Mouse (Mus musculus) ES-E14 (cell line): ENCODE measurements around the gene Gm5615. TPM values are rescaled to one million over a fixed set of nuclear protein-coding genes. Genes with fewer than 3 reads are reported as not detected.

ENCODE experiments used
- DNase-seq: peaks from one replicate; pipeline ENCODE4 v3.0.0-alpha.2; 2013; ENCODE audit warnings: low read depth, low spot score
- H3K27ac ChIP-seq: 2 replicates; pipeline ENCODE4 v1.5.1; 2012; ENCODE audit warnings: low read depth, mild to moderate bottlenecking, low read length, moderate library complexity, mixed read lengths; ENCODE audit not compliant: poor library complexity, insufficient read depth, severe bottlenecking
- H3K36me3 ChIP-seq: 2 replicates; pipeline ENCODE4 v1.6.1; 2012; ENCODE audit warnings: mild to moderate bottlenecking, low read length, moderate library complexity, mixed read lengths; ENCODE audit not compliant: control insufficient read depth, poor library complexity, insufficient read depth, severe bottlenecking
- H3K4me1 ChIP-seq, 2 experiments: fragments of 150-350 bp in 1 of 2; sonication (generic) in 1 of 2; 2 replicates each; pipeline ENCODE4 v1.6.1; 2012; ENCODE audit warnings: low read length in 2 of 2, mild to moderate bottlenecking in 1 of 2, mixed read lengths in 1 of 2; ENCODE audit not compliant: control insufficient read depth in 2 of 2, insufficient read depth in 2 of 2, poor library complexity in 1 of 2
- H3K4me3 ChIP-seq, 2 experiments: fragments of 150-350 bp in 1 of 2; sonication (generic) in 1 of 2; 2 replicates each; pipeline ENCODE4 v1.5.1; 2012; ENCODE audit warnings: low read length in 2 of 2, low read depth in 1 of 2, mild to moderate bottlenecking in 1 of 2, mixed read lengths in 1 of 2; ENCODE audit not compliant: insufficient read depth in 1 of 2, poor library complexity in 1 of 2, severe bottlenecking in 1 of 2
- H3K9ac ChIP-seq: 2 replicates; pipeline ENCODE4 v1.6.1; 2012; ENCODE audit warnings: low read depth, mild to moderate bottlenecking, low read length, mixed read lengths; ENCODE audit not compliant: poor library complexity, insufficient read depth, severe bottlenecking
- H3K9me3 ChIP-seq: fragments of 150-350 bp; sonication (generic); 2 replicates; pipeline ENCODE4 v1.6.1; 2012; ENCODE audit warnings: low read depth, mild to moderate bottlenecking, low read length; ENCODE audit not compliant: control insufficient read depth, insufficient read depth
- CHD2 ChIP-seq: IDR thresholded peaks from 2 replicates; pipeline ENCODE4 v1.6.1; 2014; ENCODE audit warnings: mild to moderate bottlenecking, low read depth, low read length, inconsistent platforms
- HCFC1 ChIP-seq: IDR thresholded peaks from 2 replicates; pipeline ENCODE4 v1.6.1; 2012; ENCODE audit warnings: low read length, inconsistent platforms, borderline replicate concordance; ENCODE audit not compliant: insufficient read depth
- MAFK ChIP-seq: IDR thresholded peaks from 2 replicates; pipeline ENCODE4 v1.6.1; 2014; ENCODE audit warnings: mild to moderate bottlenecking, low read depth, low read length, inconsistent platforms; ENCODE audit not compliant: insufficient read depth
- ZC3H11A ChIP-seq: IDR thresholded peaks from 2 replicates; pipeline ENCODE4 v1.6.1; 2012; ENCODE audit warnings: low read depth, mild to moderate bottlenecking, inconsistent platforms, low read length, borderline replicate concordance
- ZNF384 ChIP-seq: IDR thresholded peaks from 2 replicates; pipeline ENCODE4 v1.6.1; 2012; ENCODE audit warnings: low read depth, low read length, inconsistent platforms
- in situ Hi-C, 2 experiments: fragments of 600-800 bp; cut with MboI; formaldehyde crosslinking; loops; one replicate each; pipeline ENCODE4 v1.15.1; 2025; ENCODE audit warnings: low sequenced_read_pairs in 2 of 2, inconsistent platforms in 1 of 2; ENCODE audit not compliant: unreplicated experiment in 2 of 2
- total RNA-seq: library from RNA; depleted of rRNA; stranded (reverse); fragments of 300-350 nt; gene quantifications from 2 replicates; pipeline ENCODE4 v1.2.3, GENCODE M21; 2012; rRNA removed

Gm5615 gene
- total RNA-seq = not detected in 2 replicates

DNA sequence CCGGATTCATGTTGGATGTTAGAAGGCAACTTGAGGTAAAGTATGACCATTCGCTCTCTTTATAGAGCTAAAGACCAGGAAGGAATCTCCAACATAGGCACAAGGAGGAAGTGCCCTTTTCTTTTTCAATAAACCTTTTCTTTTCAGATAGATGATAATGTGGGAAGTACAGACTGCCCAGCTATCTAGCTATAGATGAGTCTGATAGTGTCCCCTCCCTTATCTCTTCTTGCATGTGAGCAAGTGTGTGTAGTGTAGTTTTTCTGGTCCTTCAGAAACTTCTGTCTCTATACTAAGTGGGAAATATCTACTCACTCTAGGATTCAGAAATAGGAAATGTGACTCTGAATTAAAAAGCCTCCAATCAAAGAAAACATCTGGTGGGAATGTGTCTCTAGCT is at the start of gene Gm5615:
TSS of gene Gm5615 (minus strand) at position 101 of the 400 bp plus-strand sequence.
- Histone ChIP-seq H3K36me3 (no peaks in the 10 kb centered on the region), H3K4me1 (no peaks in the 10 kb centered on the region), H3K4me3 (no peak within 1 kb of the TSS), H3K9ac (no peak within 1 kb of the TSS), H3K9me3 (no peaks in the 10 kb centered on the region), H3K27ac (no peak within 1 kb of the TSS)
- TF ChIP-seq ZNF384 = no peak
- no peak for TF ChIP-seq CHD2
- no peak for TF ChIP-seq ZC3H11A
- no peak for TF ChIP-seq MAFK
- no peak for TF ChIP-seq HCFC1
- DNase-seq = no peak
- in situ Hi-C loops = no loop called here

DNA sequence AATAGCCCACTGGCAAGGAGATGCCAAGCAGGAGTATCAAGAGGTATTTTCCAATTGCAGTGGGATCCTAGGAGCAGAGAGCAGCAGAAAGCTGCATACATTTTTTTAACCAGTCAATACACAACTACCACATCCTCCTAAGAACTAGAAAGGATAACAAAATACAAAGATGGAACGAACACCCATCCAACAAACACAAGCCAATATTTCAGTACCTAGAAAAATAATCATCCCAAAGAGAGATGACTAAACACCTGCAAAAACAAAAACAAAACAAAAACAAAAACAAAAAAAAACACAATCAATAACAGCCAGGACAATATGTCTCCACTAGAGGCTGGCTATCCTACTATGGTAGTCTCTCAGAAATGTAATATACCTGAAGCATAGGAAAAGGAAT is 40.8 kb upstream of the Gm5615 start, which contains the start of gene Gm17689:
TSS of gene Gm17689 (minus strand) at position 101 of the 400 bp plus-strand sequence.
- Histone ChIP-seq H3K4me3 (no peak within 1 kb of the TSS), H3K9me3 (no peaks in the 10 kb centered on the region), H3K4me1 (no peaks in the 10 kb centered on the region), H3K9ac (no peak within 1 kb of the TSS), H3K27ac (no peak within 1 kb of the TSS), H3K36me3 (no peaks in the 10 kb centered on the region)
- no peak for DNase-seq
- in situ Hi-C loops = no loop called here
- no peak for TF ChIP-seq ZNF384
- no peak for TF ChIP-seq HCFC1
- no peak for TF ChIP-seq ZC3H11A
- TF ChIP-seq MAFK = no peak
- no peak for TF ChIP-seq CHD2

DNA sequence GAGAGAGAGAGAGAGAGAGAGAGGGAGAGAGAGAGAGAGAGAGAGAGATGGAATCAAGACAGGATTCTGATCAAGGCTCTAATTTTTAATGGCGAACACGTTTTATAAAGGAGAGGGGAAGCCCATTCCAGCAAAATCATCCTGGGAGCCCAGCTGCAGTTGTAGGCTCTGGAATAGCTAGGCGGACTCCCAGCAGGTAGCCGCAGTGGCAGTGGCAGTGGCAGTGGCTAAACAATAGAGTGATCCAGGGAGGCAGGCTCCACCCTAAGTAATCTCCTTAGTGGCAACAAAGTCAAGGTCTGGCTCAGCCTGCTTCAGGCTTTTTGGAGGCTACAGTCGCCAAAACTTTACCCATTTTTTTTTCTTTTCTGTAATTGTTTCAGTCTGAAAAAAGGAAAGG is 37.6 kb downstream of the Gm5615 start:
- no peak overlapping the region for H3K9ac ChIP-seq
- no peak overlapping the region for H3K27ac ChIP-seq
- H3K4me3 ChIP-seq = no peak overlapping the region
- H3K9me3 ChIP-seq = peaks cover 8% of the 10 kb centered on the region
- in situ Hi-C loops = no loop called here
- H3K36me3 ChIP-seq = no peaks in the 10 kb centered on the region
- TF ChIP-seq MAFK = no peak
- TF ChIP-seq HCFC1 = no peak
- TF ChIP-seq ZC3H11A = no peak
- TF ChIP-seq CHD2 = no peak
- TF ChIP-seq ZNF384 = no peak
- no peak for DNase-seq
- no peaks in the 10 kb centered on the region for H3K4me1 ChIP-seq

DNA sequence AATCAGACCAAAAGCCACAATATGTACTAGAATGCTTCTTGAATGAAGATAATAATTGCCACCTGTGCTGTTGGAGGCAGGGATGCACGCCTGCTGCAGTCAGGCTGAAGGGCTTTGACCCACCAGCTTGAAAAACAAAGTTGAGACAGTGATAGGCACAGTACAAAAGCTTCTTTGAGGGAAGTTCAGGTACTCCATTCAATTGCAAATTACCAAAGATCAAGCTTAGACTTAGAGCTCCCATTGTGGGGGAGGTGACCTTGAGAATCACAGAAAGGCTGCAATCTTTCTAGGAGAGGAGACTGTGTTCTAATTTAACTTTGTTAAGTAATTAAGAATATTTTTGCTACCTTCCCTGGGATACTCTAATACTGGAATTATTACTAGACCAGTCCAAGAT is 45.9 kb downstream of the Gm5615 start:
- in situ Hi-C loops = no loop called here
- no peak overlapping the region for H3K9ac ChIP-seq
- peaks cover 8% of the 10 kb centered on the region for H3K9me3 ChIP-seq
- peaks cover 5% of the 10 kb centered on the region; the same call in 1 of the 2 replicates for H3K36me3 ChIP-seq
- TF ChIP-seq ZC3H11A (no peak), MAFK (no peak), HCFC1 (no peak), CHD2 (no peak), ZNF384 (no peak)
- no peak overlapping the region; the same call in 1 of the 2 replicates for H3K27ac ChIP-seq
- peak; percentile 52 for DNase-seq
- no peak overlapping the region for H3K4me3 ChIP-seq
- H3K4me1 ChIP-seq = no peaks in the 10 kb centered on the region
